Mouse (Mus musculus) embryonic fibroblast, embryonic 13.5 days (primary cell): ENCODE results near the gene Pithd1.

ENCODE experiments used
- CTCF ChIP-seq: IDR thresholded peaks from 2 replicates; pipeline ENCODE4 v1.5.1; 2011; ENCODE audit warnings: mild to moderate bottlenecking, control low read depth, low read length, moderate library complexity, borderline replicate concordance; ENCODE audit not compliant: insufficient read depth
- POLR2A ChIP-seq: IDR thresholded peaks from 2 replicates; pipeline ENCODE4 v1.6.1; 2011; ENCODE audit warnings: low read depth, mild to moderate bottlenecking, control low read depth, low read length, moderate library complexity

- TF ChIP-seq CTCF (no peak), POLR2A (no peak)
Measured at GRCm38 (mm10) chr4:135962198-135962597, 24.9 kb downstream of the Pithd1 start.
